11 mouse cellular contexts compared by ENCODE assay signal in the genomic region with DNA sequence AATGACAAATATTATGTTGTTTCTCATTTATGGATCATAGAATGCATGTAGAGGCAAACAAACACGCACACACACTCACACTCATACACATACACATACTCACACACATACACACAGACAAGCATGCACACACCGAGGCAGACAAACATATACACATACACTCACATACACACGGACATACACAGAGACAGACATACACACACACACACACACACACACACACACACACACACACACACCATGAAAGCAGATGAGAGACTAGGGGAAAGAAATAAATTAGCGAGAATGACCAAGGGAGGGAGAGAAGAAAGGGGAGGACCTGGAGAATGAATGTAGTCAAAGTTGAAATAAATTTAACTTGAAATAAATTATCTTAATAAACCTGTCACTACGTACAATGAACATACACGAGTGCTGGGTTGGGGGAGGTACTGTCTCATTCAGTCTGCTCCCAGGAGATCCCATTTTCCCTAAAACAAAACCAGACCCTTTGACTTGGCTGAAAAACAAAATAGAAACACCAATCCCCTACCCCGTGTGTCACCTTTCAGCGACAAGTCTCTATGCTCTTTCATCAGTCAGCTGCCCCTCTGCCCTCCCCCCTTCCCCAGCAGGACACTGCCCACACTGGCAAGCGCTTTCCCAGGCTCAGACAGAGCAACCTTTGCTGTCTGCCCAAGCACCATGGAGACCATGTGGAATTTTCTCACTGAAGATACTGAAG.
DNase-seq lines count a peak whose midpoint lies in the region; ATAC-seq lines count a peak whose summit lies in the region.
"Had no signal": no experiment of that assay in that cellular context is flagged by ENCODE, and none has a peak within 500 bp of the region (broad histone marks: within the 10 kb centered on the region; RNA-seq: fewer than 3 reads in every experiment).

No protein-coding gene starts in this region.

- H3K27ac ChIP-seq in hindbrain, embryonic 11.5 days (ENCODE audit: low read depth, low read length), result 0 out of 2 replicates have a peak overlapping the region, but pooled peaks have one; percentile 58
- H3K27ac ChIP-seq in midbrain, embryonic 12.5 days (replicated peaks), result no peak overlapping the region

- no peak overlapping the region; the same call in 1 of the 2 replicates for H3K4me2 ChIP-seq in hindbrain, embryonic 11.5 days (replicated peaks; ENCODE audit: low read depth, low read length)
- no peak overlapping the region for H3K4me2 ChIP-seq in midbrain, embryonic 12.5 days (replicated peaks)

- no peak overlapping the region for H3K4me3 ChIP-seq in hindbrain, embryonic 11.5 days (ENCODE audit: low read depth, low read length)
- H3K4me3 ChIP-seq in midbrain, embryonic 12.5 days, result no peak overlapping the region

- ATAC-seq in hindbrain, embryonic 11.5 days (ENCODE audit: low FRiP score), result peak; percentile 95
- peak; percentile 73 for ATAC-seq in midbrain, embryonic 12.5 days (ENCODE audit: low FRiP score, low read depth)
- ATAC-seq: lung, postnatal 0 days had no signal

- H3K27me3 ChIP-seq in hindbrain, embryonic 11.5 days (ENCODE audit: control insufficient read depth, insufficient read depth, low read length), result no peaks in the 10 kb centered on the region
- H3K27me3 ChIP-seq in midbrain, embryonic 12.5 days, result no peaks in the 10 kb centered on the region

- no peaks in the 10 kb centered on the region for H3K36me3 ChIP-seq in hindbrain, embryonic 11.5 days (ENCODE audit: control insufficient read depth, insufficient read depth, low read length)
- H3K36me3 ChIP-seq in midbrain, embryonic 12.5 days, result no peaks in the 10 kb centered on the region
- H3K36me3 ChIP-seq: G1E had no signal

- no peak overlapping the region for H3K9ac ChIP-seq in hindbrain, embryonic 11.5 days (ENCODE audit: low read depth, low read length)
- H3K9ac ChIP-seq in midbrain, embryonic 12.5 days (replicated peaks), result no peak overlapping the region

- peak; percentile 75 for DNase-seq in embryo, embryonic 10 days (ENCODE audit: low spot score)
- peak; percentile 67 for DNase-seq in embryo, embryonic 11.5 days (ENCODE audit: low read depth, low spot score)
- peak; percentile 69 for DNase-seq in hindbrain, embryonic 11.5 days (ENCODE audit: low spot score)
- DNase-seq in frontal cortex, postnatal 36 days (ENCODE audit: low spot score in 2 of 2), result no peak
- no peak for DNase-seq in ovary, adult 18-20 months (ENCODE audit: low spot score)
- no peak for DNase-seq in heart, adult 18-20 months
- DNase-seq: adrenal gland, postnatal 25 days; layer of hippocampus, postnatal 36 days had no signal

- no peaks in the 10 kb centered on the region for H3K9me3 ChIP-seq in hindbrain, embryonic 11.5 days (ENCODE audit: control insufficient read depth, low read length)
- H3K9me3 ChIP-seq in midbrain, embryonic 12.5 days, result no peaks in the 10 kb centered on the region
- H3K9me3 ChIP-seq: G1E had no signal

- WGBS in hindbrain, embryonic 11.5 days, result 25% methylated on average over 9 of the region's 9 CpGs
- WGBS in midbrain, embryonic 12.5 days, result 27% methylated on average over 9 of the region's 9 CpGs

- peaks cover 5% of the 10 kb centered on the region for H3K4me1 ChIP-seq in hindbrain, embryonic 11.5 days (replicated peaks; ENCODE audit: control insufficient read depth, insufficient read depth, low read length)
- H3K4me1 ChIP-seq in midbrain, embryonic 12.5 days, result peaks cover 12% of the 10 kb centered on the region

Comparison
In these comparisons a context has a peak if more than half of its experiments do, and no peak if none do; other contexts are left out.
1. DNase-seq: peak in embryo, embryonic 10 days (single experiment), embryo, embryonic 11.5 days (single experiment) and hindbrain, embryonic 11.5 days (single experiment); none in frontal cortex, postnatal 36 days (0 of 2), ovary, adult 18-20 months (single experiment) and heart, adult 18-20 months (0 of 2).